Comparison of ENCODE assay signal across 20 mouse cellular contexts in the genomic region with DNA sequence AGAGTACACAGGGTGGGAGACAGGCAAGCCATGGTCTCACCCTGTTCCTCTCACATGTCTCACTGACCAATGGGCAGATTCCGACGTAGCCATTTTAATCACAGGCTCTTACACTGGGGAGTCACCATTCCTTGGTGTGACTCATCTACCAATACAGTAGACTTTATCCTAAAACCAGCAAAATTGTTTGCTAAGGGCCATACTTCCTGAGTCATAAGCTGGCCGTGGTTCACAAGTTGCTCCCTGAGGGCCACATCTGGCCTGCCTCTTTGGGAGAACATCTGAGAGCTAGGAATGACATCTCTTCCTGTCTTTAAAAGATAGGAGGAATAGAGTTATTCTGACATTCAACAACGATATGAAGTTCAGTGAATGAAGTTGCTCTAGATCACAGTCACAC. TPM values are rescaled to one million over a fixed set of nuclear protein-coding genes. Genes with fewer than 3 reads are reported as not detected.
DNase-seq lines count a peak whose midpoint lies in the region; TF ChIP-seq lines count a peak whose summit lies in the region.
"Had no signal": no experiment of that assay in that cellular context is flagged by ENCODE, and none has a peak within 500 bp of the region (broad histone marks: within the 10 kb centered on the region; RNA-seq: fewer than 3 reads in every experiment).

No protein-coding gene starts in this region.

- no peak for TF ChIP-seq CTCF in cerebellum, adult 2 months (IDR thresholded peaks at IDR 0.05; ENCODE audit: borderline replicate concordance, insufficient read depth, low read depth, low read length)

- H3K4me3 ChIP-seq in cerebellum, adult 2 months (replicated peaks; ENCODE audit: insufficient read depth, low read depth, low read length) = no peak overlapping the region
- H3K4me3 ChIP-seq: embryonic facial prominence, embryonic 12.5 days; erythroblast, embryonic 14.5 days; forebrain, embryonic 12.5 days; midbrain, embryonic 10.5 days; stomach, embryonic 15.5 days had no signal

- no peak overlapping the region for H3K27ac ChIP-seq in cerebellum, adult 2 months (ENCODE audit: insufficient read depth, low read length)
- H3K27ac ChIP-seq: embryonic facial prominence, embryonic 12.5 days; forebrain, embryonic 12.5 days; hindbrain, postnatal 0 days; liver, embryonic 14.5 days; midbrain, embryonic 10.5 days; stomach, embryonic 15.5 days had no signal

- intact Hi-C loops in gastrocnemius, postnatal 14 days (cut with DNase I; ENCODE audit: low total_unique reads) = no loop called here

- H3K4me1 ChIP-seq in cerebellum, adult 2 months (ENCODE audit: control insufficient read depth, insufficient read depth, low read length) = peaks cover 3% of the 10 kb centered on the region; the same call in 1 of the 2 replicates

- peak; percentile 30 for DNase-seq in gastrocnemius, postnatal 14 days
- DNase-seq in gastrocnemius, postnatal 4 days (ENCODE audit: low spot score in 2 of 2) = no peak
- DNase-seq in 3T3-L1 (ENCODE audit: low read depth, low spot score) = peak; percentile 98
- peak; percentile 85 for DNase-seq in NIH3T3 (ENCODE audit: low read depth)
- peak; percentile 39 for DNase-seq in heart, postnatal 4 days
- no peak for DNase-seq in thymus, postnatal 36 days
- DNase-seq in layer of hippocampus, postnatal 25 days (ENCODE audit: extremely low spot score in 1 of 2, low spot score in 1 of 2) = no peak
- DNase-seq in cerebellum, adult 2 months = no peak
- DNase-seq: adrenal gland, postnatal 36 days; cerebellum, postnatal 14 days; kidney, postnatal 36 days; lung, embryonic 14.5 days; thymus, adult 18-20 months had no signal

- no peak for TF ChIP-seq POLR2A in cerebellum, adult 2 months (IDR thresholded peaks at IDR 0.05; ENCODE audit: borderline replicate concordance, insufficient read depth, low read length)

- 93% methylated on average over 4 of the region's 4 CpGs for WGBS in cerebellum, adult 2 months

- no peaks in the 10 kb centered on the region for H3K27me3 ChIP-seq in cerebellum, adult 2 months (ENCODE audit: control insufficient read depth, insufficient read depth, low read length)
- H3K27me3 ChIP-seq: embryonic facial prominence, embryonic 12.5 days; forebrain, embryonic 12.5 days; stomach, embryonic 15.5 days had no signal

RNA-seq across cellular contexts. Expression of a gene that starts 7.9 kb away (rescaled TPM):
- total RNA-seq in gastrocnemius, postnatal 14 days (2021) = 10 to 100 TPM; 32.7 to 35.0 TPM
- 10 to 100 TPM; 76.8 to 84.5 TPM for total RNA-seq in gastrocnemius, postnatal 4 days (2021)
- 100 to 1,000 TPM; 155 to 157 TPM for total RNA-seq in heart, postnatal 4 days (2021)
- total RNA-seq in layer of hippocampus, postnatal 25 days (2021) = 100 to 1,000 TPM; 107 to 111 TPM
- polyA plus RNA-seq in cerebellum, adult 2 months (2012; rRNA removed) = 167 and 177 TPM in 2 replicates

Comparison
In these comparisons a context has a peak if more than half of its experiments do, and no peak if none do; other contexts are left out.
1. DNase-seq: peak in gastrocnemius, postnatal 14 days (single experiment), 3T3-L1 (single experiment), NIH3T3 (single experiment) and heart, postnatal 4 days (single experiment); none in gastrocnemius, postnatal 4 days (0 of 2), thymus, postnatal 36 days (0 of 2), layer of hippocampus, postnatal 25 days (0 of 2) and cerebellum, adult 2 months (0 of 2).